Mouse (Mus musculus) mesoderm, embryonic 11.5 days (tissue): ENCODE measurements around the gene Gm20532.

Experiments used
- DNase-seq: peaks from one replicate; pipeline ENCODE4 v3.0.0-alpha.2; 2012; ENCODE audit warnings: low read depth, low spot score

Gm20532 gene

DNA sequence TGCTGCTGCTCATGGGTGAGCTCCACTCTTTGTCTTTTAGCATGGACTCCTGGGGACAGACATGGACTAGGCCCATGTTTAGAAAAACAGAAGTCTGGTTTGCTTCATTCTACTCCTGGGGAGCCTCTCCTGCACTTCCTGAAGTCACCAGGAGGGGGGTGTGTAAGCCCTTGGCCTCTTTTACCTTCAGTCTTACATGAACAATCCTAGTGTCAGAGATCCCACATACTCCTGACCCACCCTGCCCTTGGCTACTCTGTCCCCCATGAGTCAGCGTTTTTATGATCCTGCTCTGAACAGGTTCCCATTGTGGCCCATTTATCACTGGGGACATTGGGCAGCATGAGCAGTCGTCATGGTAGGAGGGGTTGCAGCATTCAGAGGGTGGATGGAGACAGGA, 57.5 kb downstream of the Gm20532 start:
- DNase-seq, result peak; percentile 49

DNA sequence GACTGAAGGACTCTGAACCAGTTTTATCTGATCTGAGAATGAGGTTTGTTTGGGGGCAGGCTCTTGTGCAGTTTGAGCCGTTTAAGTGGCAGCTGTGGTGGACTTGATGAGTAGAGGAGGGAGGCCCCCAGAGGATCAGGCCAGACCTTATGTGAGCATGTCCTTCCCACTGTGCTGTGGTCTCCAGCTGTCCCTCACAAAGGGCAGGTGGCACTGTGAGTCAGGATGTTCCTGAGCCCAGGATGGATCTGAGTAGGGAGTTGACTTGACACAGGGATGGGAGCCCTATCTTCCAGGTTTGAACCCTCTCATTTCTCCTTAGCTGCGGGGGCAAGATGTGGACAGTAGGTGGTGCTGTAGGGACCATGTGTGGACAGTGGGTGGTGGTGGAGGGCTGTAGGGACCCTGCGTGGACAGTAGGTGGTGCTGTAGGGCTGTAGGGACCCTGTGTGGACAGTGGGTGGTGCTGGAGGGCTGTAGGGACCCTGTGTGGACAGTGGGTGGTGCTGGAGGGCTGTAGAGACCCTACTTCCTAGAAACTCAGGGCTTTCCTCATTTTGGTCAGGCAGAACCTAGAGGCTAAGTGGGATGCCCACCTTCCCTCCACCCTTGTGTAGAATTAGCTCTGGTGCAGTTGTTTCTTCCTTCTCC, 60.3 kb downstream of the Gm20532 start:
- DNase-seq, result peak; percentile 94

DNA sequence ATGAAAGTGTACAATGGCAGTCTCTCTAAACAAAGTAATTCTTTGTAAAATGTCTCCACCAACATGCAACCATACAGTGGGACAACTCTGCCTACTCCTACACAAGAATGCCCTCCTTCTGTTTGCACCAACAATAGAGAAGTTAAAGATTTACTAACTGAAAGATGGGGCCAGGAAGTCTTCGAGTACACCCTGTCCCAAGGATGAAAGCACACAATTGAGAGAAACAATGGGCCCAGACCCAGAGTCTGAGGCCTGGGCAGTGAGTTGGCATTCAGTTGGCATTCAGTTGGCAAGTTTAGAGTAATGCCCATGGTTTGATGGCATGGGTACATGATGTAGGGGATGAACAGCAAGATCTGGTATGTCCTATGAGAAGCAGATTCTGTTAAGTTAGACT, 68.2 kb downstream of the Gm20532 start:
- no peak for DNase-seq

DNA sequence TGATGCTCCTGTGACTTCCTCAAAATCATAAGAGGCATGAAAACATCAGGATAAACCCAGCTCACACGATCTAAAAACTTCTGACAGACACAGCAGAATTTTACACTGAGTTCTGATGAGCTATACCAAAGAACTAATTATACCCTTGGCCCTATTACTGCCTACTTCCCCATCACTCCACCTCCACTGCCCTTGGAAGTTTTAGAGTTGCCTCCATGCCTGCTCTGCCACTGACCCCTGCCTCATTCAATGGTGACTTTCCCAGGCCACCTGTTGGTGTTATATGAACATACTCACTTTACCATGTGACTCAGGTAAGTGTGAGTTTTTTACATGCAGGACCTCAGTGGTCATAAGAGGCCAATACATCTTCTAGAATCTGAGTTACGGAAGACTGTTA, 71.0 kb downstream of the Gm20532 start:
- no peak for DNase-seq

DNA sequence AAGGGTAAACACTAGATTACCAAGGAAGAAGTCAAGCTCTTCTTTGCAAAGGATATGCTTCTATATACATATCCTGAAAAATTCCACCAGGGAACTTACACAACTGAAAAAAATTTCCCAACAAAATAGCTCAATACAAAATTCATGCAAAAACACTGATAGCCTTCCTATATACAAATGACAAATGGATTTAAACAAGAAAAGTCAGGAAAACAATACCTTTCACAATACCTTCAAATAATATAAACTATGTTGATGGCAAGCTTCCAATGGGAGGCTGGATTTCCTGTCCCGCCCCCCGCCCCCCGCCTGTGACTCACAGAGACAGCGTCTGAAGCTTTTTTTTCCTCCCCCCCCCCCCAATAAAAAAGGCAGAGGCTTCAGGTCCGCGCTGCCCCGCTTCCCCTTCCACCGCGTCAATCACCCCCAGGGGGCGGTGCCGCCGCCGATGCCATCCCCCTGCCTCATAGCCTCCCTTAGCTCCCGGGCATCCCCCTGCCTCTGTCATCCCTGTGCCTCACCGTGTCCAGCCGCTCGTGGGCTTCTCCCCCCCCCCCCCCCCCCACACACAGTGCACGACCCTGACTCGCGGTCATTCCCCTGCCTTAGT, 74.8 kb downstream of the Gm20532 start:
- DNase-seq, result peak; percentile 19

DNA sequence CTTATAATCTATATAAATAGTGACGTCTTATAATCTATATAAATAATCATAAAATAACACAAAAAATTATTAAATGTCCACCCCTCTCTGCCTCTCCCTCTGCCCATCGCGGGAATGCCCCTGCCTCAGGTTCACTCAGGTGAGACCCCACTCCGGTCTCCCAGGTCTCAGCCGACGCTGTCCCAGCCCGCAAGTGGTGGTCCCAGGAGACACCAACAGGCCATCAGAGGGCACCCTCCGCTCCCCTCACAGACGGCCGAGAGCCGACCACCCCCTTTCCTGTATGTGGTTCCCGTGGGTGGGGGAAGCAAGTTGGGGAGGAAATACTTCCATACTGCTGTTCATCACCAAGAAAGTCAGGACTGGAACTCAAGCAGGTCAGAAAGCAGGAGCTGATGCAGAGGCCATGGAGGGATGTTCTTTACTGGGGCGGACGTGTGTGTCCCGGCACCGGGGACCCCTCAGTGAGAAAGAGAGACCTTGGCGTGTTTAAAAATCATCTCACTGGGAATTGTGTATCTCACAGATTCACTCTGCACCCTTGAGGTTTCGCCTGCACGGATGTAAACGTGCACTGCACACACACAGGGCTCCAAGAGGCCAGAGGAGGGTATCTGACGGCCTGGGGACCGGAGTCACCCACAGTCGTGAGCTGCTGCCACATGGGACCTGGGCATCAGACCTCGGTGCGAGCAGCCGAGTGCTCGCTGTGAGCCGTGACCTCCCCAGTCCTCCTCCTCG, 75.5 kb downstream of the Gm20532 start:
- no peak for DNase-seq

DNA sequence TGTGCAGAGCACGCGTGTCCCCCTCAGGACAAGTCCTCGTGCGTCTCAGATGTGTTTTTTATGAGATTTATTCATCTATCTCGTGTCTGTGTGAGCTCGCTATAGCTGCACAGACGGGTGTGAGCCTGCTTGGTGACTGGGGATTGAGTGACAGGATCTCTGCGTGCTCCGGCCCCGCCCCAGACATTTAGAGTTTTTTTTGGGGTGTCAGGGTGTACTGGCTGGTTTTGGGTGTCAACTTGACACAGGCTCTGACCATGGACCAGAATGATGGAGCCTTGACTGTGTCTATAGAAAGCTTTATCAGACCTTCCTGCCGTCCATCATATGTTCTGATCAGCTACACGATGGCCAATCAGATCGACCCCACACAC, 76.1 kb downstream of the Gm20532 start:
- no peak for DNase-seq

DNA sequence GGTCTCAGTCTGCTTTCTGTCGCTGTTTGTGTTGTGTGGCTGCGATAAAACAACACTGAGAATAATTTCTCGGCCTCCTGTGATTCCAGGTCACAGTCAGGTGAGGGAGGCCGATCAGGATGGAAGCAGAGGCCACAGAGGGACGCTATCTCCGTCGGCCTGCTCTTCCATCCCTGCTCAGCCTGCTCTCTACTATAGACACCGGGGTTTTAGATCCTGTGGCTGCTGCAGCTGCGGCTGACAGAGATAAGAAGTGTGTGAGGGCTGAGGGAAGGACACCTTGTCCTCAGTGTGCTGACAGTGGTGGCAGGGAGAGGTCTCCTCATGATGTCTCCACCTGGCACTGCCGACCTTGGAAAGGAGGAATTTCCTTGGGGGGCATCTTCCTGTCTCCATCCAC, 76.7 kb downstream of the Gm20532 start:
- DNase-seq, result no peak

DNA sequence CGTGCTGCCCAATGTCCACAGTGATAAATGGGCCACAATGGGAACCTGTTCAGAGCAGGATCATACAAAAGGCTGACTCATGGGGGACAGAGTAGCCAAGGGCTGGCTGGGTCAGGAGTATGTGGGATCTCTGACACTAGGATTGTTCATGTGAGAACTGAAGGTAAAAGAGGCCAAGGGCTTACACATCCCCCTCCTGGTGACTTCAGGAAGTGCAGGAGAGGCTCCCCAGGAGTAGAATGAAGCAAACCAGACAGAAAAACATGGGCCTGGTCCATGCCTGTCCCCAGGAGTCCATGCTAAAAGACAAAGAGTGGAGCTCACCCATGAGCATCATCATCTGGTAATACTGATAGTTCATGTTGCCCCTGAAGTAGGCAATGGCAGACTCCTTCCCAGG, 77.1 kb downstream of the Gm20532 start:
- peak; percentile 47 for DNase-seq

DNA sequence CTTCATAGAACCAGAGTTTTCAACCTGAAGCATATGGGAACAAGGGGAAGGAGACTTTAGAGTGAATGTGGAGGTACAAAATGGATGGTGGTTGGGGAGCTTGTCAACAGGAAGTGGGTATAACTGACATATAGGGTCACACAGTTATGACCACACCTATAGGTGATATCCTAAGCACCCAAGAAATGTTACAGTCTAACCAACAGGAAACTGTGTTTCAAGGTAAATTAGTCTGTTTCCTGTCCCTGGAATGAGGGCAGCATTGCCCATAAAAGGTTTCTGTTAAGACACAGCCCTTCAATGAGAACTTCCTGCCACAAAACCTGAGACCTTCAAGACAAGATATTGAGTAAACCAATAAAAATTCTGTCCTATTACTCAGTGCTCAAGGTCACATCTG, 82.3 kb downstream of the Gm20532 start:
- DNase-seq, result no peak

DNA sequence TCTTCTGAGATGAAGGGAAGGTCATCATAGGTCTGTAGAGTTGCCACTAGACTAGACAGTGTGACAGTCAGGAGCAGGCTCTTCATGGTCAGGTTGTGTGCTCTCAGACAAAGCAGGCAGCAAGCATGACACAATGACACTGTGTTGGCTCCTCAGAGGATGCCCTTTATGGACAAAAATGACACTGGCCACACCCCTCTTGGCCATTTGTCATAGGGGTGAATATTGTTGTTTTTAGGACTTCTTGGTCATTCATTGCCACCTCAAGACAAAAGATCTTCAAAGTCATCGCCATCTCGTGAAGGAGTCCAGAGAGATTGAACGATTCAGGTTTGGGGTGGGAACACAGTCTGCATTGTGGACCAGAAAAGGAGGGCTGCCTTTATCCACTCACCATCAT, 84.7 kb downstream of the Gm20532 start, which contains the start of gene Lcn4:
Gene Lcn4, minus strand, starts transcription at position 101 of the 400 bp plus-strand sequence.
- DNase-seq, result no peak
